Mouse (Mus musculus): Measurements from ENCODE around the gene Pgrmc1. TPM values are rescaled to one million over a fixed set of nuclear protein-coding genes. Genes with fewer than 3 reads are reported as not detected.
"Not testable (repeated sequence)": the region's sequence is repeated elsewhere in the genome, so short reads cannot be mapped to it uniquely, and the experiment has no call there.

The Pgrmc1 gene
- polyA plus RNA-seq (2015; fragmentation: Nextera tagmentation; extraction: Ambion mirVana), result 372 and 399 TPM in 2 replicates

DNA sequence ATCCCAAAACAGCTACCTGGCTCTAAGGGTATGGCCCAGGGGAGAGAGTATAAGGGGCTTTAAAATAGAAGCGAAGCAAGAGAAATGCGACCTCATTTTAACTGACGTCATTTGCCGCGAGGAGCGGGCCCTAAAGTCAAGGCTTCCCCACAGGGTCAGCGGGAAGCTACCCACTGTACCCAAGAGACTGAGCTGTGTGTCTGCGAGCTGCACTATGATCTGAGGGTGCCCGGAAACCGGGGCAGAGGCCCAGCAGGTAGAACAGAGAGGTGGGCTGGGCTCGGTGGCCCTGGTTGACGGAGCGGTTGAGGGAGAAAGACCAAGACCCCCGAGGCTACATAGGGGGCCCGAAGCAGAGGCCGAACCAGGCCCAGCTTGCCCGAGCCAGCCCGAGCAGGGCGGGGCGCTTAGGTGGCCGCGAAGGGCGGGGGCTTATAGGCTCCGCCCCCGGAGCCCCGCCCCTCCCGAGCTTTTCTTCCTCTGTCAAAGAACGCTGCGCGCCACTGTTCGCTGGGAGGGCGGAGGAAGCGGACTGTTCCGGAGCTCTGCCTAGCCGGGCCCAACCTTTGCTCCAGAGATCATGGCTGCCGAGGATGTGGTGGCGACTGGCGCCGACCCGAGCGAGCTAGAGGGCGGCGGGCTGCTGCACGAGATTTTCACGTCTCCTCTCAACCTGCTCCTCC is at the start of gene Pgrmc1:
Gene Pgrmc1, plus strand, starts transcription at position 500 of the 683 bp plus-strand sequence.
- Histone ChIP-seq H3K36me3 (replicated peaks; ENCODE audit: insufficient read depth, low read length) (no peaks in the 10 kb centered on the region), H3K27ac (ENCODE audit: low read depth) (peak within 1 kb of the TSS; percentile 87)
- peak; percentile 92 for ATAC-seq

DNA sequence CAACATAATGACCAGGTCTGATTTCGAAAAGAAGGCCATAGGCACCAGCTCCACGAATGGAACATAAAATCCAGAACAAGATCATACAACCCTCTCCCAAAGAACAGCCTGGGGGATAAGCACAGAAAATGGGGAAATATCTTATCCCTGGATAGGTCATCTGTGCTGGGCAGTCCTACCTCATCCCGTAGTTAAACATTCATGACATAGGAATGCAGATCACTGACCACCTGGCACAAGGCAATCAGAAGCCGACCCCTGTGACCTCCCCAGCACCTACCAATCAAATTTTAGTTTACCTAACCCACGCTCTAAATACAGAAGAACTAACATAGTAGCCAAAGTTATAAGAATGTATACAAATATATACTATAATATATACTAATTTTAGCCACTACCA is 49.2 kb upstream of the Pgrmc1 start:
- DNase-seq, result no peak
- Histone ChIP-seq H3K4me3 (ENCODE audit: low read depth, low read length) (no peak overlapping the region), H3K4me2 (ENCODE audit: low read depth, low read length) (no peak overlapping the region), H3K36me3 (replicated peaks; ENCODE audit: insufficient read depth, low read length) (no peaks in the 10 kb centered on the region), H3K4me1 (ENCODE audit: insufficient read depth) (no peaks in the 10 kb centered on the region), H3K27me3 (ENCODE audit: insufficient read depth, low read length) (no peaks in the 10 kb centered on the region), H3K27ac (ENCODE audit: low read depth) (0 out of 2 replicates have a peak overlapping the region, but pooled peaks have one; percentile 48), H3K9ac (replicated peaks) (no peak overlapping the region), H3K9me3 (ENCODE audit: low read length) (no peaks in the 10 kb centered on the region)
- TF ChIP-seq CTCF (IDR thresholded peaks at IDR 0.05; ENCODE audit: low read depth), result no peak
- no peak for TF ChIP-seq EP300 (IDR thresholded peaks at IDR 0.05; ENCODE audit: low read depth)
- whole genome bisulfite sequencing (ENCODE audit: insufficient replicate concordance), result 64% methylated on average over 5 of the region's 5 CpGs
- peak; percentile 82 for ATAC-seq

More for the DNA sequence above, at the start of gene Pgrmc1:
- no peak; the same call in 1 of the 2 replicates for TF ChIP-seq EP300 (IDR thresholded peaks at IDR 0.05; ENCODE audit: low read depth)
- Histone ChIP-seq H3K4me1 (ENCODE audit: insufficient read depth) (peaks cover 6% of the 10 kb centered on the region), H3K4me3 (ENCODE audit: low read depth, low read length) (peak within 1 kb of the TSS; percentile 76), H3K27me3 (ENCODE audit: insufficient read depth, low read length) (no peaks in the 10 kb centered on the region), H3K9ac (replicated peaks) (peak within 1 kb of the TSS; percentile 85), H3K4me2 (ENCODE audit: low read depth, low read length) (peak within 1 kb of the TSS; percentile 80), H3K9me3 (ENCODE audit: low read length) (no peaks in the 10 kb centered on the region)
- peak; percentile 86 for DNase-seq
- 28% methylated on average over 26 of the region's 45 CpGs for WGBS (ENCODE audit: insufficient replicate concordance)

- no peak overlapping the region for H3K4me3 ChIP-seq (ENCODE audit: low read depth, low read length)
- 38% methylated on average over 5 of the region's 5 CpGs for WGBS (ENCODE audit: insufficient replicate concordance)
- DNase-seq (no peak), ATAC-seq (no peak)
- H3K36me3 ChIP-seq (replicated peaks; ENCODE audit: insufficient read depth, low read length), result no peaks in the 10 kb centered on the region
- H3K4me1 ChIP-seq (ENCODE audit: insufficient read depth), result no peaks in the 10 kb centered on the region
- H3K9ac ChIP-seq (replicated peaks), result no peak overlapping the region
- no peaks in the 10 kb centered on the region for H3K9me3 ChIP-seq (ENCODE audit: low read length)
- TF ChIP-seq CTCF (IDR thresholded peaks at IDR 0.05; ENCODE audit: low read depth) (no peak), EP300 (IDR thresholded peaks at IDR 0.05; ENCODE audit: low read depth) (no peak)
- H3K27me3 ChIP-seq (ENCODE audit: insufficient read depth, low read length), result no peaks in the 10 kb centered on the region
- no peak overlapping the region for H3K4me2 ChIP-seq (ENCODE audit: low read depth, low read length)
- H3K27ac ChIP-seq (ENCODE audit: low read depth), result 0 out of 2 replicates have a peak overlapping the region, but pooled peaks have one; percentile 16
Measured at GRCm38 (mm10) chrX:36550906-36551305, 47.1 kb upstream of the Pgrmc1 start.

DNA sequence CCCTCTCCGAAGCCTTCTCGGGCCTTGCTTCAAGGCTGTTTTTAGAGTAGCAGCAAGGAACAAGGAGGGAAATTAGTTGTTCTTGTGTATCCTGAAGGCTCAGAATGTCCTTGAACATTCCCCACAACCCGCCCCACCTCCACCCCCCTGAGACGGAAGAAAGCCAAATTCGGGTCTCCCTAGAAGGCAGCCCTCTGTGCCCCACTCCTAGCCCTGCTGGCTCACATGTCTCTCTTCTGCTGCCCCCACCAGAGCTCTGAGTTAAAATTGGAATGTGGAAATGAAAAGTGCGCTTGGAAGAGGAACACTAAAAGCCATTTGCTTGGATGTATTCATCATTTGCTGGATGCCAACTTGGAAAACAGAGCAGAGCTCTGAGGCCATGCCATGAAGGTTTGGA is 46.7 kb upstream of the Pgrmc1 start:
- no peak for ATAC-seq
- no peak overlapping the region for H3K9ac ChIP-seq (replicated peaks)

DNA sequence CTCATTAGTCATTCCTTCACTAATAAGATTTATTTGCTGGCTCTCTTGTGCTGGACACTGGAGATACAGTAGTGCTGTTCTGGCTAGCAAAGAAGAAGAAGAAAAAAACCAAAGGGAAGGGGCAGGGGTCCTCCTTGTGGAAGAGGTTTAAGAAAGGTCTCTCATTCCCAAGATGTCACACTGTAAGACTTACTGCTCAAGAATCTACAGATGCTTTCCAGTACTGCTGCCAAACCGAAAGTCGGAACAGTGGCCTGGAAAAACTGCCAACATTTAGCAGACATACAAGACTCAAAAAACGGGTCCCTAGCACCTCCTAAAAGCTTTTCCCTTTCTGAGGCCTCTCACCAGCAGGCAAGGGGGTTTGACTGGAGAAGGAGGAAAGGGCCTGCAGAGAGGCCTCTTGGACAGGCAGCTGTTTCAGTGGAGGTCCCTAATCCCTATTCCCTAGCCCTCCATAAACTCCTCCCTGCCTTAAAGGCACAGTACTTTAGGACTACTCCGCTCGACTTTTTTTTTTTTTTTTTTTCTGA is 45.9 kb upstream of the Pgrmc1 start:
- WGBS (ENCODE audit: insufficient replicate concordance), result 44% methylated on average over 5 of the region's 5 CpGs
- DNase-seq, result peak; percentile 21

More for the DNA sequence above, 46.7 kb upstream of the Pgrmc1 start:
- Histone ChIP-seq H3K4me1 (ENCODE audit: insufficient read depth) (no peaks in the 10 kb centered on the region), H3K27me3 (ENCODE audit: insufficient read depth, low read length) (no peaks in the 10 kb centered on the region), H3K4me2 (ENCODE audit: low read depth, low read length) (no peak overlapping the region), H3K9me3 (ENCODE audit: low read length) (no peaks in the 10 kb centered on the region), H3K36me3 (replicated peaks; ENCODE audit: insufficient read depth, low read length) (no peaks in the 10 kb centered on the region), H3K4me3 (ENCODE audit: low read depth, low read length) (no peak overlapping the region), H3K27ac (ENCODE audit: low read depth) (0 out of 2 replicates have a peak overlapping the region, but pooled peaks have one; percentile 16)
- DNase-seq, result no peak
- TF ChIP-seq EP300 (IDR thresholded peaks at IDR 0.05; ENCODE audit: low read depth) (no peak), CTCF (IDR thresholded peaks at IDR 0.05; ENCODE audit: low read depth) (no peak)
- WGBS (ENCODE audit: insufficient replicate concordance), result 53% methylated on average over 6 of the region's 6 CpGs

GRCm38 (mm10) chrX:36552715-36553114 is 45.3 kb upstream of the Pgrmc1 start:
- Histone ChIP-seq H3K27me3 (ENCODE audit: insufficient read depth, low read length) (no peaks in the 10 kb centered on the region), H3K4me3 (ENCODE audit: low read depth, low read length) (no peak overlapping the region), H3K9ac (replicated peaks) (no peak overlapping the region), H3K9me3 (ENCODE audit: low read length) (no peaks in the 10 kb centered on the region), H3K36me3 (replicated peaks; ENCODE audit: insufficient read depth, low read length) (no peaks in the 10 kb centered on the region), H3K4me1 (ENCODE audit: insufficient read depth) (no peaks in the 10 kb centered on the region), H3K27ac (ENCODE audit: low read depth) (no peak overlapping the region), H3K4me2 (ENCODE audit: low read depth, low read length) (no peak overlapping the region)
- DNase-seq, result no peak
- no peak for TF ChIP-seq EP300 (IDR thresholded peaks at IDR 0.05; ENCODE audit: low read depth)
- no peak for TF ChIP-seq CTCF (IDR thresholded peaks at IDR 0.05; ENCODE audit: low read depth)
- 66% methylated on average over 3 of the region's 3 CpGs for WGBS (ENCODE audit: insufficient replicate concordance)
- ATAC-seq, result no peak

More for the DNA sequence above, 45.9 kb upstream of the Pgrmc1 start:
- H3K4me1 ChIP-seq (ENCODE audit: insufficient read depth), result no peaks in the 10 kb centered on the region
- peak; percentile 91 for ATAC-seq
- no peak overlapping the region for H3K4me3 ChIP-seq (ENCODE audit: low read depth, low read length)
- TF ChIP-seq EP300 (IDR thresholded peaks at IDR 0.05; ENCODE audit: low read depth) (no peak), CTCF (IDR thresholded peaks at IDR 0.05; ENCODE audit: low read depth) (no peak)
- H3K27me3 ChIP-seq (ENCODE audit: insufficient read depth, low read length), result no peaks in the 10 kb centered on the region
- H3K36me3 ChIP-seq (replicated peaks; ENCODE audit: insufficient read depth, low read length), result no peaks in the 10 kb centered on the region
- H3K27ac ChIP-seq (ENCODE audit: low read depth), result 0 out of 2 replicates have a peak overlapping the region, but pooled peaks have one; percentile 2
- no peaks in the 10 kb centered on the region for H3K9me3 ChIP-seq (ENCODE audit: low read length)
- no peak overlapping the region for H3K4me2 ChIP-seq (ENCODE audit: low read depth, low read length)
- H3K9ac ChIP-seq (replicated peaks), result no peak overlapping the region

GRCm38 (mm10) chrX:36555196-36555595 is 42.8 kb upstream of the Pgrmc1 start:
- WGBS (ENCODE audit: insufficient replicate concordance), result 40% methylated on average over 2 of the region's 2 CpGs
- H3K4me3 ChIP-seq (ENCODE audit: low read depth, low read length); ATAC-seq; H3K4me2 ChIP-seq (ENCODE audit: low read depth, low read length); H3K9ac ChIP-seq (replicated peaks); H3K36me3 ChIP-seq (replicated peaks; ENCODE audit: insufficient read depth, low read length); H3K4me1 ChIP-seq (ENCODE audit: insufficient read depth); H3K27ac ChIP-seq (ENCODE audit: low read depth); H3K9me3 ChIP-seq (ENCODE audit: low read length); DNase-seq; H3K27me3 ChIP-seq (ENCODE audit: insufficient read depth, low read length): not testable (repeated sequence)
